Mouse (Mus musculus): ENCODE results near the gene Ager. TPM values are rescaled to one million over a fixed set of nuclear protein-coding genes. Genes with fewer than 3 reads are reported as not detected.

Gene Ager
- total and polyA plus RNA-seq, 2 experiments from 2014 or later, result 1.8 to 2.5 TPM

DNA sequence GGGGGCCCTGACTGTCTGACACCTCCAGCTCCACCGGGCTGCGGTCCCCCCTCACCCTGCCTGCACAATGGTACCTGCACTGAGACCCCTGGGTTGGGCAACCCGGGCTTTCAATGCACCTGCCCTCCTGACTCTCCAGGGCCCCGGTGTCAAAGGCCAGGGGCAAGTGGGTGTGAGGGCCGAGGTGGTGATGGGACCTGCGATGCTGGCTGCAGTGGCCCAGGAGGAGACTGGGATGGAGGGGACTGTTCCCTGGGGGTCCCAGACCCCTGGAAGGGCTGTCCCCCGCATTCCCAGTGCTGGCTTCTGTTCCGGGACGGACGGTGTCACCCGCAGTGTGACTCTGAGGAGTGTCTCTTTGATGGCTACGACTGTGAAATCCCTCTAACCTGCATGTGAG, 15.1 kb upstream of the Ager start:
- no peak overlapping the region for H3K27ac ChIP-seq
- no peak overlapping the region for H3K9ac ChIP-seq (replicated peaks; ENCODE audit: low read length)
- H3K4me3 ChIP-seq (ENCODE audit: low read length), result no peak overlapping the region
- no peaks in the 10 kb centered on the region for H3K27me3 ChIP-seq (ENCODE audit: insufficient read depth, low read length)
- H3K4me2 ChIP-seq (ENCODE audit: low read depth, low read length), result no peak overlapping the region
- no peak for TF ChIP-seq CTCF (IDR thresholded peaks at IDR 0.05; ENCODE audit: low read depth)
- no peak for DNase-seq (ENCODE audit: low spot score)
- WGBS, result 85% methylated on average over 12 of the region's 12 CpGs
- no peaks in the 10 kb centered on the region for H3K36me3 ChIP-seq (ENCODE audit: insufficient read depth, low read length)
- H3K4me1 ChIP-seq (ENCODE audit: insufficient read depth, low read length), result no peaks in the 10 kb centered on the region
- no peaks in the 10 kb centered on the region for H3K9me3 ChIP-seq (ENCODE audit: low read length)
- ATAC-seq, result no peak

GRCm38 (mm10) chr17:34583397-34583796, 14.3 kb upstream of the Ager start:
- Histone ChIP-seq H3K9me3 (ENCODE audit: low read length) (no peaks in the 10 kb centered on the region), H3K4me2 (ENCODE audit: low read depth, low read length) (no peak overlapping the region), H3K27me3 (ENCODE audit: insufficient read depth, low read length) (no peaks in the 10 kb centered on the region), H3K27ac (no peak overlapping the region), H3K9ac (replicated peaks; ENCODE audit: low read length) (no peak overlapping the region), H3K36me3 (ENCODE audit: insufficient read depth, low read length) (no peaks in the 10 kb centered on the region), H3K4me3 (ENCODE audit: low read length) (no peak overlapping the region), H3K4me1 (ENCODE audit: insufficient read depth, low read length) (no peaks in the 10 kb centered on the region)
- ATAC-seq (no peak), DNase-seq (ENCODE audit: low spot score) (no peak)
- 43% methylated on average over 7 of the region's 7 CpGs for WGBS
- TF ChIP-seq CTCF (IDR thresholded peaks at IDR 0.05; ENCODE audit: low read depth), result no peak

GRCm38 (mm10) chr17:34583819-34584218, 13.8 kb upstream of the Ager start:
- ATAC-seq (no peak), DNase-seq (ENCODE audit: low spot score) (no peak)
- no peak overlapping the region for H3K4me2 ChIP-seq (ENCODE audit: low read depth, low read length)
- H3K4me1 ChIP-seq (ENCODE audit: insufficient read depth, low read length), result no peaks in the 10 kb centered on the region
- no peak overlapping the region for H3K27ac ChIP-seq
- H3K4me3 ChIP-seq (ENCODE audit: low read length), result no peak overlapping the region
- H3K9ac ChIP-seq (replicated peaks; ENCODE audit: low read length), result no peak overlapping the region
- H3K27me3 ChIP-seq (ENCODE audit: insufficient read depth, low read length), result no peaks in the 10 kb centered on the region
- H3K36me3 ChIP-seq (ENCODE audit: insufficient read depth, low read length), result no peaks in the 10 kb centered on the region
- no peaks in the 10 kb centered on the region for H3K9me3 ChIP-seq (ENCODE audit: low read length)
- no peak for TF ChIP-seq CTCF (IDR thresholded peaks at IDR 0.05; ENCODE audit: low read depth)
- 90% methylated on average over 8 of the region's 8 CpGs for WGBS

GRCm38 (mm10) chr17:34585121-34585520, 12.5 kb upstream of the Ager start:
- H3K4me2 ChIP-seq (ENCODE audit: low read depth, low read length), result no peak overlapping the region
- no peak overlapping the region for H3K4me3 ChIP-seq (ENCODE audit: low read length)
- H3K36me3 ChIP-seq (ENCODE audit: insufficient read depth, low read length), result no peaks in the 10 kb centered on the region
- ATAC-seq (no peak), DNase-seq (ENCODE audit: low spot score) (no peak)
- no peak for TF ChIP-seq CTCF (IDR thresholded peaks at IDR 0.05; ENCODE audit: low read depth)
- no peaks in the 10 kb centered on the region for H3K27me3 ChIP-seq (ENCODE audit: insufficient read depth, low read length)
- peak overlapping the region; percentile 91; the same call in 1 of the 2 replicates for H3K27ac ChIP-seq
- no peaks in the 10 kb centered on the region for H3K4me1 ChIP-seq (ENCODE audit: insufficient read depth, low read length)
- H3K9me3 ChIP-seq (ENCODE audit: low read length), result no peaks in the 10 kb centered on the region
- H3K9ac ChIP-seq (replicated peaks; ENCODE audit: low read length), result no peak overlapping the region
- WGBS, result 76% methylated on average over 8 of the region's 8 CpGs

DNA sequence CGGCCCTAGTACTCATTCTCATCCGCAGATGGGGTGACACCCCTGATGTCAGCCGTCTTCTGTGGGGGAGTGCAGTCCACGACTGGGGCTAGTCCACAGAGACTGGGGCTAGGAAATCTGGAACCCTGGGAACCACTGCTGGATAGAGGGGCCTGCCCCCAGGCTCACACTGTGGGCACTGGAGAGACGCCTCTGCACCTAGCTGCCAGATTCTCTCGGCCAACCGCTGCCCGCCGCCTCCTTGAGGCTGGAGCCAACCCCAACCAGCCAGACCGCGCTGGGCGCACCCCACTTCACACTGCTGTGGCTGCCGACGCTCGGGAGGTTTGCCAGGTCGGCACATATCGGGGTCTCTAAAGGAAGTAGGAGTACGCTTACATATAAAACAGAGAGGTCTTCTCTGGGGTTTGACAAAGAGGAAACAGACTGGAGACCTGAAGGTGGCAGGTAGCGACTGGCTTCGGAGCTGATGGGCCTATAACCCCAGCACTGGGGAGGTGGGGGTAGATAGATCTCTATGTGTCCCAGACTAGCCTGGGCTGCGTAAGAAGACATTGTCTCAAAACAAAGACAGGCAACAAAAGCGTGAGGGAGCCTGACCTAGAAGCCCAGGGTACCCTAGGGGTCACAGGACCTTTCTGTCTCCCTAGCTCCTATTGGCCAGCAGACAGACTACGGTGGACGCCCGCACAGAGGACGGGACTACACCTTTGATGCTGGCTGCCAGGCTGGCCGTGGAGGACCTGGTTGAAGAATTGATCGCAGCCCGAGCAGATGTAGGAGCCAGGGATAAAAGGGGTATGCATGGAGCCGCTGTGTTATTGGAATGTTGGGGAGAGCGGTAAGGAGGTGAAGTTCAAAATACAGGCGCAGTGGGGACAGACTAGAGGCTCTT, 11.5 kb upstream of the Ager start:
- ATAC-seq, result peak; percentile 2
- peak overlapping the region; percentile 68 for H3K9ac ChIP-seq (replicated peaks; ENCODE audit: low read length)
- peaks cover 7% of the 10 kb centered on the region for H3K4me1 ChIP-seq (ENCODE audit: insufficient read depth, low read length)
- H3K4me2 ChIP-seq (ENCODE audit: low read depth, low read length), result peak overlapping the region; percentile 86
- no peak for TF ChIP-seq CTCF (IDR thresholded peaks at IDR 0.05; ENCODE audit: low read depth)
- H3K4me3 ChIP-seq (ENCODE audit: low read length), result peak overlapping the region; percentile 52
- H3K27ac ChIP-seq, result peak overlapping the region; percentile 91
- 11% methylated on average over 32 of the region's 32 CpGs for WGBS
- DNase-seq (ENCODE audit: low spot score), result peak; percentile 60
- no peaks in the 10 kb centered on the region for H3K27me3 ChIP-seq (ENCODE audit: insufficient read depth, low read length)
- H3K36me3 ChIP-seq (ENCODE audit: insufficient read depth, low read length), result no peaks in the 10 kb centered on the region
- H3K9me3 ChIP-seq (ENCODE audit: low read length), result no peaks in the 10 kb centered on the region

- peak; percentile 87 for ATAC-seq
These were observed 10.8 kb upstream of the Ager start for GRCm38 (mm10) chr17:34586796-34587422.

More at GRCm38 (mm10) chr17:34586796-34587422, 10.8 kb upstream of the Ager start:
- under 1% methylated on average over 38 of the region's 38 CpGs for WGBS
- H3K9me3 ChIP-seq (ENCODE audit: low read length), result no peaks in the 10 kb centered on the region
- no peaks in the 10 kb centered on the region for H3K27me3 ChIP-seq (ENCODE audit: insufficient read depth, low read length)
- peak overlapping the region; percentile 91 for H3K27ac ChIP-seq
- peak overlapping the region; percentile 68 for H3K9ac ChIP-seq (replicated peaks; ENCODE audit: low read length)
- peak overlapping the region; percentile 52 for H3K4me3 ChIP-seq (ENCODE audit: low read length)
- TF ChIP-seq CTCF (IDR thresholded peaks at IDR 0.05; ENCODE audit: low read depth), result no peak
- H3K4me2 ChIP-seq (ENCODE audit: low read depth, low read length), result peak overlapping the region; percentile 86
- peak; percentile 93 for DNase-seq (ENCODE audit: low spot score)
- H3K36me3 ChIP-seq (ENCODE audit: insufficient read depth, low read length), result no peaks in the 10 kb centered on the region
- H3K4me1 ChIP-seq (ENCODE audit: insufficient read depth, low read length), result peaks cover 13% of the 10 kb centered on the region
